Mouse (Mus musculus): ENCODE measurements at regions not wholly inside any gene's neighbourhood (a gene's known extent, or its start where the extent isn't known, plus 50 kb on each side); places are given as distances from the start of the nearest gene placed in this dataset.

DNA sequence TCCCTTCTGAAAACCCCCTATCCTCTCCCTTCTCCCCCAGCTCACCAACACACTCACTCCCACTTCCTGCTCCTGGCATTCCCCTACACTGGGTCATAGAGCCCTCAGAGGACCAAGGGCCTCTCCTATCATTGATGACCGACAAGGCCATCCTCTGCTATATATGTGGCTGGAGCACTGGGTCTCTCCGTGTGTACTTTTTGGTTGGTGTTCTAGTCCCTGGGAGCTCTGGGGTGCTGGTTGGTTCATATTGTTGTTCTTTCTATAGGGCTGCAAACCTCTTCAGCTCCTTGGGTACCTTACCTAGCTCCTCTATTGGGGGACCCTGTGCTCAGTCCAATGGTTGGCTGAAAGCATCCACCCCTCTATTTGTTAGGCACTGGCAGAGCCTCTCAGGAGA, 523.2 kb downstream of the Col12a1 start:
- Histone ChIP-seq H3K9ac (ENCODE audit: low read length) (no peak overlapping the region), H3K36me3 (ENCODE audit: control insufficient read depth, insufficient read depth, low read length) (no peaks in the 10 kb centered on the region), H3K4me3 (ENCODE audit: low read depth, low read length) (no peak overlapping the region), H3K4me2 (ENCODE audit: low read depth, severe bottlenecking) (no peak overlapping the region), H3K9me3 (ENCODE audit: control insufficient read depth, low read length) (no peaks in the 10 kb centered on the region), H3K4me1 (ENCODE audit: control insufficient read depth, insufficient read depth, low read length) (no peaks in the 10 kb centered on the region), H3K27me3 (ENCODE audit: control insufficient read depth, insufficient read depth, low read length) (no peaks in the 10 kb centered on the region), H3K27ac (replicated peaks; ENCODE audit: low read depth, low read length) (no peak overlapping the region)
- 91% methylated on average over 2 of the region's 2 CpGs for WGBS
- DNase-seq (ENCODE audit: low spot score) = no peak
- no peak for ATAC-seq (ENCODE audit: insufficient number of reproducible peaks, low FRiP score, low TSS enrichment, low read depth)

DNA sequence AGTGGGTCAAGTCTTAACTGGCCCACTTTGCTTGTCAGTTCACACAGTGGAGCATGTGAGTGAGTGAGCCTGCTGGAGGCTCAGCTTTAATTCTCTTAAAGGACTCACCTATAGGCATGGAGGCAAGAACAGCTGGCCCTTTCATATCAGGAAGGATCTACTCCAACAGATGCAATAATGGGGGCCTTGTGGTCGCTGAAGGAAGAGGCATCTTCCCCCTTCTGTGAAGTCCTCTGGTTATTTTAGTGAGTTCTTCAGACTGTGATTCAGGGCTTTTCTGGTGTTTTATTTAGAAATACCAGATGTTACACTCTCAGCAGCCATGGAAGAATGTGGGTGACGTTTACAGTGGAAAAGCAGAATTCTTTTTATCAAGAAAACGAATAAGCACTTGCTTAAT, 516.9 kb downstream of the Col12a1 start:
- Histone ChIP-seq H3K9ac (ENCODE audit: low read length) (no peak overlapping the region), H3K4me3 (ENCODE audit: low read depth, low read length) (no peak overlapping the region), H3K27ac (replicated peaks; ENCODE audit: low read depth, low read length) (no peak overlapping the region), H3K9me3 (ENCODE audit: control insufficient read depth, low read length) (no peaks in the 10 kb centered on the region), H3K4me2 (ENCODE audit: low read depth, severe bottlenecking) (no peak overlapping the region), H3K27me3 (ENCODE audit: control insufficient read depth, insufficient read depth, low read length) (no peaks in the 10 kb centered on the region), H3K36me3 (ENCODE audit: control insufficient read depth, insufficient read depth, low read length) (no peaks in the 10 kb centered on the region), H3K4me1 (ENCODE audit: control insufficient read depth, insufficient read depth, low read length) (no peaks in the 10 kb centered on the region)
- ATAC-seq (ENCODE audit: insufficient number of reproducible peaks, low FRiP score, low TSS enrichment, low read depth) (no peak), DNase-seq (ENCODE audit: low spot score) (no peak)
- WGBS = 66% methylated on average over 3 of the region's 3 CpGs

DNA sequence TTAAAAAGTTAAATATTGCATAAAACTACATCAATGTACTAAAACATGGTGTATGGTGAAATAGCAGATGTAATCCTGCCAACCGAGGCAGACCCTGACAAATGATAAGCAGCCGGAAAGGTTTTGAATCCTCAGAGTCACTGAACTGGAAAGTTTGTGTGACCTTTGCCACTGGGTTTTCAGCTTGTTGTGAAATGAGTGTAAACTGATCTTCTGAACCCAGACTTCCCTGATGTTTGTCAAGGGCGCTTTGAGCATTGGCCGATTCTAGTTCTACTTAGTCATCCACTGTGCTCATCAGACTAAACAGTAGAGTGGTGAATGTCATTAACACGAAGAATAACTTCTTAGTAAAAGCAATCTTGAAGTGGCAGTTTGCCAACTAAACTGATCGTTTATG, 505.3 kb downstream of the Col12a1 start:
- DNase-seq (ENCODE audit: low spot score) (no peak), ATAC-seq (ENCODE audit: insufficient number of reproducible peaks, low FRiP score, low TSS enrichment, low read depth) (no peak)
- no peaks in the 10 kb centered on the region for H3K4me1 ChIP-seq (ENCODE audit: control insufficient read depth, insufficient read depth, low read length)
- no peaks in the 10 kb centered on the region for H3K9me3 ChIP-seq (ENCODE audit: control insufficient read depth, low read length)
- H3K27ac ChIP-seq (replicated peaks; ENCODE audit: low read depth, low read length) = no peak overlapping the region
- H3K4me2 ChIP-seq (ENCODE audit: low read depth, severe bottlenecking) = no peak overlapping the region
- H3K36me3 ChIP-seq (ENCODE audit: control insufficient read depth, insufficient read depth, low read length) = no peaks in the 10 kb centered on the region
- H3K27me3 ChIP-seq (ENCODE audit: control insufficient read depth, insufficient read depth, low read length) = no peaks in the 10 kb centered on the region
- no peak overlapping the region for H3K4me3 ChIP-seq (ENCODE audit: low read depth, low read length)
- 80% methylated on average over 6 of the region's 6 CpGs for WGBS
- H3K9ac ChIP-seq (ENCODE audit: low read length) = no peak overlapping the region

DNA sequence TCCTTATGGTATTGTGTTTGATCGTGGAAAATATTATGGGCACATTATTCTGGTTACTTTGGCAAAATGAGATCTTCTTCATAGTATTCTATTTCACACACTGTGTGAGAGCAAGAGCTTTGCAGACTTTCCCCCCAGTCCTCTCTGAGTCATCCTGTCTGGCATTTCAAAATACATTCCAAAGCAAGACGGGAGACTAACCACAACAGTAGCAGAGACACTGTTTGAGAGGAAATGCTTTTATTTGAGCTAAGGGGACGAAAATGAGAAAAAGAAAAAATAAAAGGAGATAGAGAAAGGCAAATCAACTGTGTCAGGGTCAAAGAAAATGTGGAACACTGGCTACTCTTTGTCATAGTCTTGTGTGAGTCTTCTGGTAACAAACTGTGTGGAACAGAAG, 502.6 kb downstream of the Col12a1 start:
- no peak overlapping the region for H3K27ac ChIP-seq (replicated peaks; ENCODE audit: low read depth, low read length)
- no peaks in the 10 kb centered on the region for H3K9me3 ChIP-seq (ENCODE audit: control insufficient read depth, low read length)
- H3K4me3 ChIP-seq (ENCODE audit: low read depth, low read length) = no peak overlapping the region
- 72% methylated on average over 3 of the region's 3 CpGs for WGBS
- no peaks in the 10 kb centered on the region for H3K4me1 ChIP-seq (ENCODE audit: control insufficient read depth, insufficient read depth, low read length)
- DNase-seq (ENCODE audit: low spot score) (no peak), ATAC-seq (ENCODE audit: insufficient number of reproducible peaks, low FRiP score, low TSS enrichment, low read depth) (no peak)
- H3K36me3 ChIP-seq (ENCODE audit: control insufficient read depth, insufficient read depth, low read length) = no peaks in the 10 kb centered on the region
- no peak overlapping the region for H3K9ac ChIP-seq (ENCODE audit: low read length)
- H3K4me2 ChIP-seq (ENCODE audit: low read depth, severe bottlenecking) = no peak overlapping the region
- H3K27me3 ChIP-seq (ENCODE audit: control insufficient read depth, insufficient read depth, low read length) = no peaks in the 10 kb centered on the region

DNA sequence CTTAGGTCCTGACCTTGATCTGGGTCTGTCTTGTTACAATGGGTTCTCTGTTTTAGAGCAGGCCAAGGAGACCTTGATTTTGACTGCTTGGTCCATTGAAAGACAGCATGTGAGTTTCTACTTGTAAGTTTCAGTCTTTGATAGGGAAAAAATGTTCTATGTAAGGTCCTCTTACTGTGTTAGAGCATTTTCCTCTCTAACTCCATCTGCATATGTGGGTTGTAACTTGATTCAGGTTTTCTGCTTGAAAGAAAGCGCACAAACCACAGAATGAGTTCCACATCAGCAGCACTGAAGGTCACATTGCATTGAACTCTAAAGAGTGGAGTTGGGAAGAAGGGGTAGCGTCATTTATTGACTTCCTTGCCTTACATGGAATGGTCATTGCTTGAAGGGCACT, 502.2 kb downstream of the Col12a1 start:
- Histone ChIP-seq H3K4me3 (ENCODE audit: low read depth, low read length) (no peak overlapping the region), H3K27me3 (ENCODE audit: control insufficient read depth, insufficient read depth, low read length) (no peaks in the 10 kb centered on the region), H3K9me3 (ENCODE audit: control insufficient read depth, low read length) (no peaks in the 10 kb centered on the region), H3K9ac (ENCODE audit: low read length) (no peak overlapping the region), H3K36me3 (ENCODE audit: control insufficient read depth, insufficient read depth, low read length) (no peaks in the 10 kb centered on the region), H3K4me2 (ENCODE audit: low read depth, severe bottlenecking) (no peak overlapping the region), H3K4me1 (ENCODE audit: control insufficient read depth, insufficient read depth, low read length) (no peaks in the 10 kb centered on the region), H3K27ac (replicated peaks; ENCODE audit: low read depth, low read length) (no peak overlapping the region)
- 85% methylated on average over 2 of the region's 2 CpGs for WGBS
- DNase-seq (ENCODE audit: low spot score) = no peak
- ATAC-seq (ENCODE audit: insufficient number of reproducible peaks, low FRiP score, low TSS enrichment, low read depth) = no peak

DNA sequence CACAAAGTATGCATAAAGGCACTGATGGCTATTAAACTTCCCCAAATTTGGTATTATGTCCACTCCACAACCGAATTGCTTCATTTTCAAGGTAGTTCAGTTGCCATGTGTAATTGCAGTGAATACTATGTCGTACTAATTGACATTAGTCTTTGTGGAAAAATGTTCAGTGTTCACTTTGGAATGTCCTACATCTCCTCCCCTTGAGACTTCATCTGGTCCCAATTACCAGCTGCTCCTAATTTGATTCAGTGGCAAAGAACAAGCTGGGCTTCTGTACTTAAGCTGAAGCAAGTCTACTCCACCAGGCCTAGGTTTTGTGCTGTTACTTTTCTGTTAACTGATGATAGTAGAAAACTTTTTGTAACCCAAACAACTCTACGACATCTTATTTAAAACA, 485.6 kb downstream of the Col12a1 start:
- Histone ChIP-seq H3K27me3 (ENCODE audit: control insufficient read depth, insufficient read depth, low read length) (no peaks in the 10 kb centered on the region), H3K36me3 (ENCODE audit: control insufficient read depth, insufficient read depth, low read length) (no peaks in the 10 kb centered on the region), H3K4me1 (ENCODE audit: control insufficient read depth, insufficient read depth, low read length) (no peaks in the 10 kb centered on the region), H3K27ac (replicated peaks; ENCODE audit: low read depth, low read length) (no peak overlapping the region), H3K4me2 (ENCODE audit: low read depth, severe bottlenecking) (no peak overlapping the region), H3K9me3 (ENCODE audit: control insufficient read depth, low read length) (no peaks in the 10 kb centered on the region), H3K4me3 (ENCODE audit: low read depth, low read length) (no peak overlapping the region), H3K9ac (ENCODE audit: low read length) (no peak overlapping the region)
- no peak for ATAC-seq (ENCODE audit: insufficient number of reproducible peaks, low FRiP score, low TSS enrichment, low read depth)
- DNase-seq (ENCODE audit: low spot score) = peak; percentile 25
- WGBS = 20% methylated on average over 3 of the region's 3 CpGs

DNA sequence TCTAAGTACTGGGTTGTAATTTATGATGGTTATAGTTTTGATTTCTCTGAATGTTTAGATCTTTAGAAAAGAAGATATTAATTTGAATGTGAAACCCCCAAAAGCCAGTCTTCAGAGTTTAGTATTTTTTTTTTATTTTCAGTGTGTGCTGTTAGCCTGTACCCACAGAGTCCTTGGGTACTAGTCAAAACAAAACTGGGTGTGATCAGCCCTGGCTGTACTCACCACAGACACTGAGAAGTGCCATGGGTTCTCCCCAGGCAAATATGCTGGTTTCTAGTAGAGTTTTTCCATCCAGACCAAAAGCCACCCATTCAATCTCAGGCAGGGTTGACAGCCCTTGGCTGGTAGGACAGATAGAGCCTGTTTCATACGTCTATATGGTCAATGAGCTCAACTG, 484.9 kb downstream of the Col12a1 start:
- 91% methylated on average over 1 of the region's 1 CpGs for WGBS

DNA sequence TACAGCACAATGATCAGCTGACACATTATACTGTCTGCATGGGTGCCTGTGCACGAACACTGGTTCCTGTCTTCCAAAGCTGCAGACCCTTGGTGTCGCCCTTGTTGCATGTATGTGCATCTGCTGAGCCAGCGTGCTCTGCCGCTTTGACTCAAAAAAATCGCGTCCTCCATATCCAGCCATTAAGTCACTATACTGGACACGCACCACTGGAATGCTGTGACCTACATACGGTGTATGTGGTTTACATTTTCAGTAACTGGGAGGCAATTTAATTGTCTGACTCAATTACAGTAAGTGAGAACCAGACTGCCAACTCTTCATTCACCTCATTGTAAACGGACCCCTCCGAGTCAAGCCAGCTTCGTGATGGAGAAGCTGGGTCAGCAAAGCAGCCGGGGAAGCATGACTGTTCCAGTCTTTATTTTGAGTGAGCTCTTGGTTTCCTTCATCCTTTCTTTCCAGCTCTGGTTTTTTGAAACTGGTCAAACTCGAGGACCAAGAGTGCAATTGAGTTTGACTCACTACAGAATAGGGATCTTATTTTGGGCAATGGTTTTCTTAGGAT, 448.9 kb downstream of the Col12a1 start:
- ATAC-seq (ENCODE audit: insufficient number of reproducible peaks, low FRiP score, low TSS enrichment, low read depth) (no peak), DNase-seq (ENCODE audit: low spot score) (no peak)
- Histone ChIP-seq H3K4me1 (ENCODE audit: control insufficient read depth, insufficient read depth, low read length) (no peaks in the 10 kb centered on the region), H3K9ac (ENCODE audit: low read length) (no peak overlapping the region), H3K27me3 (ENCODE audit: control insufficient read depth, insufficient read depth, low read length) (no peaks in the 10 kb centered on the region), H3K9me3 (ENCODE audit: control insufficient read depth, low read length) (no peaks in the 10 kb centered on the region), H3K27ac (replicated peaks; ENCODE audit: low read depth, low read length) (no peak overlapping the region), H3K4me2 (ENCODE audit: low read depth, severe bottlenecking) (no peak overlapping the region), H3K4me3 (ENCODE audit: low read depth, low read length) (no peak overlapping the region), H3K36me3 (ENCODE audit: control insufficient read depth, insufficient read depth, low read length) (no peaks in the 10 kb centered on the region)
- WGBS = 81% methylated on average over 13 of the region's 13 CpGs

More for the DNA sequence above, 484.9 kb downstream of the Col12a1 start:
- Histone ChIP-seq H3K27ac (replicated peaks; ENCODE audit: low read depth, low read length) (no peak overlapping the region), H3K4me2 (ENCODE audit: low read depth, severe bottlenecking) (no peak overlapping the region), H3K36me3 (ENCODE audit: control insufficient read depth, insufficient read depth, low read length) (no peaks in the 10 kb centered on the region), H3K4me3 (ENCODE audit: low read depth, low read length) (no peak overlapping the region), H3K27me3 (ENCODE audit: control insufficient read depth, insufficient read depth, low read length) (no peaks in the 10 kb centered on the region), H3K4me1 (ENCODE audit: control insufficient read depth, insufficient read depth, low read length) (no peaks in the 10 kb centered on the region), H3K9ac (ENCODE audit: low read length) (no peak overlapping the region), H3K9me3 (ENCODE audit: control insufficient read depth, low read length) (no peaks in the 10 kb centered on the region)
- DNase-seq (ENCODE audit: low spot score) (no peak), ATAC-seq (ENCODE audit: insufficient number of reproducible peaks, low FRiP score, low TSS enrichment, low read depth) (no peak)

DNA sequence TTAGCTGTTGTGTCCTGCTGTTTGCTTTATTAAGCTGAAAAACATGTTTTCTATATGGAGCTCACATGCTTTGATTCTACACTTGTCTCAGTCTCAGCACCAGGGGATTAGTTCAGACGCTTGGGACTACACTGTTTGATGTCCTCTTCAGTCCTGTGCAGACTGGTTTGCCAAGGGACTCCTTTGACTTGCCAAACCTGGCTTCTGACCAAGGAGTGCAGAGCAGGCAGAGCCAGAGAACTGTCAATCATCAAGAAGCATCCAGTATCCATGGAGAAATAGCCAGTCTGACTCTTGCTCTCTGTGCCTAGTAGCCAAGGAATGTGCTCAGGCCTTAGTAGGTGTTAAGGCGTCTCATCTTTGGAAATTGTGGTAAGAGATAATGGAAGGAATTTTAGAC, 448.4 kb downstream of the Col12a1 start:
- Histone ChIP-seq H3K4me1 (ENCODE audit: control insufficient read depth, insufficient read depth, low read length) (no peaks in the 10 kb centered on the region), H3K27ac (replicated peaks; ENCODE audit: low read depth, low read length) (no peak overlapping the region), H3K4me3 (ENCODE audit: low read depth, low read length) (no peak overlapping the region), H3K9me3 (ENCODE audit: control insufficient read depth, low read length) (no peaks in the 10 kb centered on the region), H3K27me3 (ENCODE audit: control insufficient read depth, insufficient read depth, low read length) (no peaks in the 10 kb centered on the region), H3K9ac (ENCODE audit: low read length) (no peak overlapping the region), H3K36me3 (ENCODE audit: control insufficient read depth, insufficient read depth, low read length) (no peaks in the 10 kb centered on the region), H3K4me2 (ENCODE audit: low read depth, severe bottlenecking) (no peak overlapping the region)
- ATAC-seq (ENCODE audit: insufficient number of reproducible peaks, low FRiP score, low TSS enrichment, low read depth) (no peak), DNase-seq (ENCODE audit: low spot score) (no peak)
- WGBS = 88% methylated on average over 2 of the region's 2 CpGs

All from limb, embryonic 11.5 days (tissue).